Mouse (Mus musculus) mature B cell (primary cell): ENCODE data around the gene Xrcc6.

Source experiments
- in situ Hi-C: fragments of 300-500 bp; cut with MboI; formaldehyde crosslinking; loops from 2 replicates; pipeline ENCODE4 v1.14.3; 2019

Xrcc6 gene

GRCm38 (mm10) chr15:82019288-82019687 lies 31.7 kb downstream of the Xrcc6 start:
- in situ Hi-C loops = no loop called here

GRCm38 (mm10) chr15:82022535-82023088 lies 35.0 kb downstream of the Xrcc6 start:
- in situ Hi-C loops = no loop called here

GRCm38 (mm10) chr15:82023965-82024635 lies 36.5 kb downstream of the Xrcc6 start:
- in situ Hi-C loops = no loop called here

DNA sequence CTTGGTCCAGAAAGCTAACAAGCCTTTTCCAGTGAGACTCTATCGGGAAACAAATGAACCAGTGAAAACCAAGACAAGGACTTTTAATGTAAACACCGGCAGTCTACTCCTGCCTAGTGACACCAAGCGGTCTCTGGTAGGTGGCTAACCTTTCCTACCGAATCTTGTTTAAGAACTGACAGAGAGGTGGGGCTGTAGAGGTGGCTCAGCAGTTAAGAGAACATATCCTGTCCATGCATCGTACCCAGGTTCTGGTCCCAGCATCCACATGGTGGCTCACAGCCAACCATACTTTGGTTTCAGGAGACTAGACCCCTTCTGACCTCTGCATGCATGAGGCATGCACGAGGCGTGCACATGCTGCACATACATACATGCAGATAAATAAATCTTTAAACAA lies 39.6 kb downstream of the Xrcc6 start:
- in situ Hi-C loops = no loop called here

DNA sequence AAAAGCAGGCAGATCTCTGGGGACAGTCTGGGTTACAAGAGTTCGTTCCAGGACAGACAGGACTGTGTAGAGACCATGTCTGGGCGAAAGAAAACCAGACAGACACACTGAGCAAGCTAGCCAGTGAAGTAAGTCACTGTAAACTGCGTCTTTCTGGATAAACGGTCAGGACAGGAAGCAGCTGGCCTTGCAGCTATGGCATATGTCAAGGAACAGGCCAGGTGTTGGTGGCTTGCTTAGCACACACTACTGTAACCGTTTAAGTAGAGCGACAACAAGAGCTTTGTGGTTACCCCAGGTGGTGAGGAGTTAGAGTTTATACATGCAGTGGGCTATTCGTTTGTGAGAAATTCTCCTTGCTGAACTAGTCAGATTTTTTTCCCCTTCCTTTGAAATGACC lies 40.1 kb downstream of the Xrcc6 start:
- in situ Hi-C loops = no loop called here

DNA sequence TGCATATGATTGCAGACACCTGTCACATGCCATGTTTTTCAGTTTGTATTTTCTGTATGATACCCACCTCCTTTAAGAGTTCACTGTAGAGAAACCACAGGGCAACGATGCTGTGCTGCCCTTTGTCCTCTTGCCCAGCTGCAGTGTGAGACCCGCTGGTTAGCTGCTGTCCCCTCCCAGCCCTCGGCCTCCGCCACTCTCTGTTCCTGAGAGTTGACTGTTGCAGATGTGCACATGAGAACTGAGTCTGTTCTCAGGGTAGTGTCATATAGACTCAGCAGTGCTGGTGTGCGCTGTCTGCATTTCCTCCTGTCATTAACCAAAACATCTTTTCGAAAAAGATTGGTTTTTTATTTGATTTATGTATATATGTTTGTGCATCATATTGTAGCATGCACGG lies 44.8 kb downstream of the Xrcc6 start:
- in situ Hi-C loops = no loop called here

DNA sequence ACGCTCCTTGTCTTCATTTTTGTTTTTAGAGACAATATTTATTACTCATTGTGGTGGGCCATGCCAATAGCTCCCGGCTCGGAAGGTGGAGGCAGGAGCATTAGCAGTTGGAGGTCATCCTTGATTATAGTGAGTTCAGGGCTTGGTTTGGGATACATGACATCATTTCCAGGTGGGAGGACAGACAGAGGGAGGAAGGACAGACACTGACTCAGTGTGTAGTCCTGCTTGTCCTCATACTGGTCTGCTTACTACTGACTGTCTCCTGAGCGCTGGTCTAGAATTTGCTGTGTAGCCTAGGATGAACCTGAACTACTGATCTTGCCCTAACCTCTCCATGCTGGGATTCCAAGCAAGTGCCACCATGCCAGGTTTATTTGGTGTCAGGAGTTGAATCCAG lies 46.1 kb downstream of the Xrcc6 start, which contains the start of gene Desi1:
Gene Desi1, minus strand, starts transcription at position 101 of the 400 bp plus-strand sequence.
- in situ Hi-C loops = no loop called here

- in situ Hi-C loops = no loop called here
Observed at GRCm38 (mm10) chr15:82035904-82036689, 48.5 kb downstream of the Xrcc6 start.

GRCm38 (mm10) chr15:82040650-82041049 lies 53.0 kb downstream of the Xrcc6 start:
- in situ Hi-C loops = no loop called here

DNA sequence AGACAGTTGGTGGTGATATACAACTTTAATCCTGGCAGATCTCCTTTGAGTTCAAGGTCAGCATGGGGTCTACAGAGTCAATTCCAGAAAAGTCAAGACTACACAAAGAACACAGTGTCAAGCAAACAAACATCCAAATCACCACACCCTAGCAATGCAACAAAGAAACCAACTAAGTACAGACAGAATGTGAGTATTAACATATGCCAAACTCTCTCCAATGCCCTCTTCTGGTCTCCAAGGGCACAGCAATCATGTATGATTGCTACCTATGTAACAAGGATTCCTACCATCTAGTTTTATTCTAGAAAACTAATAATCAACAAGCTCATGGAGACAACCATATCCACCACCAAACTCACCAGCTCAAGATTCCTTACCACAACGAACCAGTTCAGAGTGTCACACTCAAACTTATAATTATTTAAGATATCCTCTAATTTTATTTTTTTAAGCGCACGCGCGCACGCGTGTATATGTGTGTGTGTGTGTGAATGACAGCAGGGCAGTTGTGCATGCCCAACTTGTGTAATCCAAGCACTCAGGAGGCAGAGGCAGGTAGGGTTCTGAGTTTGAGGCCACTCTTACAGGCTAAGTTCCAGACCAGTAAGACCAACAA lies 56.6 kb downstream of the Xrcc6 start:
- in situ Hi-C loops = no loop called here

DNA sequence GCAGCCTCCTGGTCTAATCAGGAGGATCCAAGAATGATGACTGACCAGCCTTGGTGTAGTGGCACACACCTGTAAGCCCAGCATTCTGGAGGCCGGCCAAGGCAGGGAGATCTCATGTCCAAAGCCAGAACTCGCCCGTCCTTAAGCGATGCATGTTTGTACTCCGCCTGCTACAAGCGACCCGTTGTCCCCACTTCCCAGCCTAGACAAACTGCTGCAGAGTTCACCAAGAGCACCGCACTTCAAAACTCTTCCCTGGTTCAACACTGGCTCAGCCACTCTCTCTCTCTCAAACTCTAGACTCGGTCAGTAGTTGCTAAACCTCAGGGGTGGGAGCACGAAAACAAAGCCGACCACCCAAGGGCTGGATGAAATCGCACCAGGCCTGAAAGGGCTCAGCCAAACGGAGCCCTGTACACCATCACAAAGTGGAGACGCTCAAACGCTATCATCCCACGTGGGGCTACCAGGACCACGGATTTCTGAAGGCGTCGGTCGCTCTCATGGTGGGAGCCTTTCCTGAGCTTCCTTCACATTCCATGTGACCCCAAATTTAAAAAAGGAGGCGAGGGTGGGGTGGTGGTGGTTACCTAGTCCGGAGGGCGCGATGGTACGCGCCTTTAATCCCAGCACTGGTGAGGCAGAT lies 58.7 kb downstream of the Xrcc6 start:
- in situ Hi-C loops = no loop called here

GRCm38 (mm10) chr15:82047080-82047883 lies 59.6 kb downstream of the Xrcc6 start, which contains the start of gene Snu13:
Gene Snu13 (minus strand): TSS chr15:82047598.
- in situ Hi-C loops = no loop called here

GRCm38 (mm10) chr15:82052544-82052943 lies 64.9 kb downstream of the Xrcc6 start:
- in situ Hi-C loops = no loop called here

GRCm38 (mm10) chr15:82058719-82059201 lies 71.1 kb downstream of the Xrcc6 start, which contains the start of gene 4930407I10Rik:
Gene 4930407I10Rik (plus strand): TSS chr15:82059151.
- in situ Hi-C loops = no loop called here

DNA sequence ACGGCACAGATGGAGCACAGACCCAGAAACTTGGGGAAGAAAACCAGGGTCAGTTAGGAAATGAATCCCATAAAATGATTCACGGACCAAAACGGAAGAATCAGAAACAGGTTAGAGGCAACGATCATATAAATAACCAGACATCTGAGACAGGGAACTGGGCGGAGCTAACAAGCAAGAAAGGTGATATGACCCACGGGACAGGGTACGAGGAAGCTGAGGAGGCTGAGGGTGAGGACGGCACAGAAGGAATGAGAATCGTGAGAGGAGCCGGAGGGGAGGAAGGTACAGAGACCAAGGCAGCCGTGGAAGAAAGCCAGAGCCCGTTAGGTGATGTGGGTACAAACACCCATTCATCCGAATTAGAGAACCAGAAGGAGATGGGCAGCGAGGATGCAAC lies 76.3 kb downstream of the Xrcc6 start:
- in situ Hi-C loops = no loop called here

DNA sequence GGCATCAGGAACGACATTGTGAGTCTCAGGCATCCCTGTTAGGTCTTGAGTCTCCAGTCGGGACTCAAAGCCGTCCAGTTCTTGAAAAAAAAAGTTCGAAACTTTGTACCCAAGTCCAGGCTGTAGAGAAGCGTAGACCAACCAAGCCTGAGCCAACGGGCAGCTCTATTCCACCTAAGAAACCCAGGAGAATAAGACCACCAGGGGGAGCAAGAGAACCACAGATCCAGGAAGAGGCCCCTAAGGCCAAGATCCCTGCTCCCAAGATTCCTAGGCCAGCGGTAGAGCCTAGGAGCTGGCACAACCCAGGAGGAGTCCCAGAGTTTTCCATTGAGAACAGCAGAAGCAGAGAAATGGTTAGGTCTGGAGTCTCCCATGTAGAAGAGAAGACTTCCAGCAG lies 77.9 kb downstream of the Xrcc6 start:
- in situ Hi-C loops = no loop called here

DNA sequence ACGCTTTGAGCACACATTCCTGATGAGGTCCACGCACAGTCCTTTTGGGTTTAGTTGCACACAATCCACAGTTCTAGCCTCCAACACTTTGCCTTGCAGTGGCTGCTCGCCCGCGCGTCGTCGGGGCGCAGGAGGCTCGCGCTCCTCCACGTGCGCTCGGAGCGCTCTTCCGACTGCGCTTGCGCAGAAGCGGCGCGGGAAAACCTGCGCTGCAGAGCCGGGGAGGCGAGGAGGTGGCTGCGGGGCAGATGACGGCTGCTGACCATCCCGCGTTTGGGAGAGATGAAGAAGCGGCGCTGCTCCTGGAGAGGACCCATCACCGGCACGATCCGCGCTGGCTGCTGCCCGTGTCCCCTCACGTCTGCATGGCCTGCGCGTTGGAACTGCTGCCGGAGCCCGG lies 82.3 kb downstream of the Xrcc6 start, which contains the start of gene Mei1:
Gene Mei1, plus strand, starts transcription at position 99 of the 400 bp plus-strand sequence.
- in situ Hi-C loops = no loop called here

GRCm38 (mm10) chr15:82071816-82072469 lies 84.3 kb downstream of the Xrcc6 start:
- in situ Hi-C loops = no loop called here

DNA sequence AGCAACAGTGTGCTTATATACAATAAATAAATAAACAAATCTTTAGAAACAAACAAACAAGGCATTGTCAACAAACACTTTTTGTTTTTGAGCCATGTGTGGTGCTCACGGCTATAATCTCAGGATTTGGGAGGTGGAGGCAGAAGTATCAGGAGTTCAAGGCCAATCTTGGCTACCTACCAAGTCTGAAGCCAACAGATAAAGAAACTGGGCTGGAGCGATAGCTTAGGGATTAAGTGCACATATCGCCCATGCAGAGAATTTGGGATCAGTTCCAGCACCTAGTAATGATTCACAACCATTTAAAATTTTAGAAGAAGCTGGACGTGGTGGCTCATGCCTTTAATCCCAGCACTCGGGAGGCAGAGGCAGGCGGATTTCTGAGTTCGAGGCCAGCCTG lies 85.9 kb downstream of the Xrcc6 start:
- in situ Hi-C loops = no loop called here

- in situ Hi-C loops = no loop called here
Observed at GRCm38 (mm10) chr15:82079883-82080282, 92.2 kb downstream of the Xrcc6 start.
